Mouse (Mus musculus): ENCODE data around the gene Pisd.
A peak's percentile ranks its signal among the peaks of the same experiment; 100 is the strongest.

DNA sequence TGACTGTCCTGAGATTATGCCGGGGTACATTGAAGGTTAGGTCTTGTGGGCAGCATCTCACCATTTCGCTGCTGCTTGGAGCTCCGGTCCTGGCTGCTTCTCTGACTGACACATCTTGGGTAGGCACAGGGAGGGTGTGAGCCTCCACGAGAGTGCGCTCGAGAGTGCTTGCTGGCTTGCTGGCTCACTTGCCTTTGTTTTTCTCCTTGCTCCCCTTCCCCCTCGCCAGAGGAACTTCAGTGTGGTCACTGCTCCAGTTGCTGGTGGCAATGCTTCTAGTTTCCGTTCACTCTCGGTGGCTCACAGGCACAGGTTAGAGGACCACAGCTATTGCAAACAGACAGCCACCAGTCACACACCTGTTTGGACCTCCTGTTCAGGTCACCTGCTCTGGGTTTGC is 43.3 kb downstream of the Pisd start:
- TF ChIP-seq POLR2A (IDR thresholded peaks at IDR 0.05; ENCODE audit: low read depth, low read length) = no peak
- no peak for TF ChIP-seq SMC3 (IDR thresholded peaks at IDR 0.05; ENCODE audit: low read depth, low read length)
- TF ChIP-seq CTCF (conservative IDR thresholded peaks at IDR 0.05 in 1 of 2, IDR thresholded peaks at IDR 0.05 in 1 of 2; ENCODE audit: low read depth in 2 of 2, low read length in 2 of 2) = peak in 1 of 2 experiments; percentile 2; a peak in 1 of 4 replicates
- no peak for TF ChIP-seq EP300 (IDR thresholded peaks at IDR 0.05; ENCODE audit: low read length)
- TF ChIP-seq JUND (conservative IDR thresholded peaks at IDR 0.05; ENCODE audit: low read depth, low read length) = no peak
